Mouse (Mus musculus) kidney, embryonic 14.5 days (tissue): Measurements from ENCODE around the gene Aldh2. TPM values are rescaled to one million over a fixed set of nuclear protein-coding genes. Genes with fewer than 3 reads are reported as not detected.
"Not testable (repeated sequence)": the region's sequence is repeated elsewhere in the genome, so short reads cannot be mapped to it uniquely, and the experiment has no call there.

Experiments
- ATAC-seq: fragments of 200-750 bp; cut with Nextera tagmentation; 2 replicates; pipeline ENCODE4 v1.8.0; 2017; ENCODE audit warnings: moderate number of reproducible peaks, mild to moderate bottlenecking, moderate TSS enrichment, moderate library complexity; ENCODE audit not compliant: low FRiP score, low TSS enrichment
- H3K27ac ChIP-seq: fragments of 300-500 bp; sonication (generic); 2 replicates; pipeline ENCODE4 v1.5.1; 2014; ENCODE audit warnings: low read depth, mild to moderate bottlenecking, low read length, moderate library complexity, mixed read lengths
- H3K27me3 ChIP-seq: fragments of 300-500 bp; sonication (generic); 2 replicates; pipeline ENCODE4 v1.6.1; 2014; ENCODE audit warnings: mild to moderate bottlenecking, low read length; ENCODE audit not compliant: control insufficient read depth, insufficient read depth
- H3K36me3 ChIP-seq: fragments of 300-500 bp; sonication (generic); 2 replicates; pipeline ENCODE4 v1.6.1; 2014; ENCODE audit warnings: low read length, mixed read lengths; ENCODE audit not compliant: control insufficient read depth, insufficient read depth
- H3K4me1 ChIP-seq: fragments of 300-500 bp; sonication (generic); 2 replicates; pipeline ENCODE4 v1.6.1; 2014; ENCODE audit warnings: low read length, mixed read lengths; ENCODE audit not compliant: control insufficient read depth, insufficient read depth
- H3K4me2 ChIP-seq: fragments of 300-500 bp; sonication (generic); replicated peaks from 2 replicates; pipeline ENCODE4 v1.6.1; 2014; ENCODE audit warnings: low read depth, mild to moderate bottlenecking, low read length
- H3K4me3 ChIP-seq: fragments of 300-500 bp; sonication (generic); 2 replicates; pipeline ENCODE4 v1.5.1; 2014; ENCODE audit warnings: mild to moderate bottlenecking, low read length
- H3K9ac ChIP-seq: fragments of 300-500 bp; sonication (generic); 2 replicates; pipeline ENCODE4 v1.6.1; 2014; ENCODE audit warnings: low read depth, mild to moderate bottlenecking, low read length, moderate library complexity
- H3K9me3 ChIP-seq: fragments of 300-500 bp; sonication (generic); 2 replicates; pipeline ENCODE4 v1.6.1; 2016; ENCODE audit warnings: low read length; ENCODE audit not compliant: control insufficient read depth
- WGBS: fragments of 180-500 bp; shearing (Covaris S2); extraction: QIAGEN DNeasy Blood & Tissue Kit; methylation state at CpG from one replicate; pipeline ENCODE4 v1.1.7; 2014; 5-methylcytosine and 5-hydroxymethylcytosine counted together
- polyA plus RNA-seq: library from polyadenylated mRNA; unstranded; fragments of >200 nt; fragmentation: Nextera tagmentation; extraction: Ambion mirVana; gene quantifications from 2 replicates; pipeline ENCODE4 v1.2.1, GENCODE M21; 2014

The Aldh2 gene
- polyA plus RNA-seq: 78.8 and 101 TPM in 2 replicates

- peak within 1 kb of the TSS; percentile 80 for H3K4me3 ChIP-seq
- WGBS: 3% methylated on average over 47 of the region's 47 CpGs
- no peaks in the 10 kb centered on the region for H3K9me3 ChIP-seq
- no peaks in the 10 kb centered on the region for H3K27me3 ChIP-seq
- H3K9ac ChIP-seq: peak within 1 kb of the TSS; percentile 78
- ATAC-seq: peak; percentile 92
- peak within 1 kb of the TSS; percentile 65 for H3K27ac ChIP-seq
- H3K36me3 ChIP-seq: no peaks in the 10 kb centered on the region
- peaks cover 17% of the 10 kb centered on the region for H3K4me1 ChIP-seq
- peak within 1 kb of the TSS; percentile 94 for H3K4me2 ChIP-seq
Measured at GRCm38 (mm10) chr5:121593451-121594401, at the start of gene Aldh2. TSS of gene Aldh2 (minus strand) at chr5:121593824.

DNA sequence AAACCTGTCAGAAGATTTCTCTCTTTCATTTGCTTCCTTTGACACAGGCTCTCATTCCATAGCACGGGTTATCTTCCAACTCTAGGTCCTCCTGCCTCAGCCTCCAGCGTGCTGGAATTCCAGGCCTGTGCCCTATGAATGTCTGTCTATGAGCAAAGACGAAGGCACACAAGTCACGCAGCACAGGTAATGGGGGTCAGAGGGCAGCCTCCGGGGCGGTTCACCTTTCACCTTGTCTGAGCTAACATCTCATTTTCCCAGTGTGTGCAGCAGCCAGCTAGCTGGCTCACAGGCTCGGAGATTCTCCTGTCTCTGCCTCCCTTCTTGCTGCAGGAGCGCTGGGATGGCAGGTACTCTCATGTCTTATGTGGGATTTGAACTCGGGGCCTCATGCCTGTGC is 46.0 kb upstream of the Aldh2 start:
- Histone ChIP-seq H3K36me3 (no peaks in the 10 kb centered on the region), H3K4me2 (no peak overlapping the region), H3K4me3 (no peak overlapping the region), H3K4me1 (no peaks in the 10 kb centered on the region), H3K27me3 (no peaks in the 10 kb centered on the region), H3K27ac (no peak overlapping the region), H3K9me3 (no peaks in the 10 kb centered on the region), H3K9ac (no peak overlapping the region)
- no peak for ATAC-seq
- WGBS: 92% methylated on average over 9 of the region's 9 CpGs

DNA sequence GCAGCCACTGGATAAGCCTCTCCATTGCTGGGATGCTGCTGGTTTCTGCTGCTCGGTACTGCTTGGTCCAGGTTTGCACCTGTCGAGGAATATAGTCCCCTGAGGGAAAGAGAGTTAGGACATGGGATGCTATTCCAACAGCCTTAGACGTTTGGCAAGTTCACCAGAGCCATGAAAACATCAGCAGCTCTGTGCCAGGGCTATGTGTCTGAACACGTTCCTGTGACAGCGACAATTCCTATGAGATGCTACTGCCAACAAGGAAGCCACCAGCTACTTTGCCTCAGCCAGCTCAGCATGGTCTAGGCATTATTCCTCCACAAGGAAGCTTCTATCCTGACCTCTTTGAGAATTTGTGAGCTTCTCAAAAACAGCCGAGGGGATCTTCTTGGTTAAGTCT is 43.7 kb upstream of the Aldh2 start:
- Histone ChIP-seq H3K36me3 (no peaks in the 10 kb centered on the region), H3K9me3 (no peaks in the 10 kb centered on the region), H3K4me3 (no peak overlapping the region), H3K9ac (no peak overlapping the region), H3K4me2 (no peak overlapping the region), H3K27me3 (no peaks in the 10 kb centered on the region), H3K27ac (no peak overlapping the region), H3K4me1 (no peaks in the 10 kb centered on the region)
- no peak for ATAC-seq
- 86% methylated on average over 6 of the region's 6 CpGs for WGBS

- Histone ChIP-seq H3K36me3 (no peaks in the 10 kb centered on the region), H3K4me2 (no peak overlapping the region), H3K4me1 (no peaks in the 10 kb centered on the region), H3K27me3 (no peaks in the 10 kb centered on the region), H3K9ac (no peak overlapping the region), H3K4me3 (no peak overlapping the region), H3K9me3 (no peaks in the 10 kb centered on the region), H3K27ac (no peak overlapping the region)
- no peak for ATAC-seq
- WGBS: 92% methylated on average over 5 of the region's 5 CpGs
Measured at GRCm38 (mm10) chr5:121634668-121635067, 41.0 kb upstream of the Aldh2 start.

GRCm38 (mm10) chr5:121632804-121633203 is 39.2 kb upstream of the Aldh2 start:
- Histone ChIP-seq H3K36me3 (no peaks in the 10 kb centered on the region), H3K4me3 (no peak overlapping the region), H3K9ac (no peak overlapping the region), H3K27ac (no peak overlapping the region), H3K4me2 (no peak overlapping the region), H3K9me3 (no peaks in the 10 kb centered on the region), H3K4me1 (no peaks in the 10 kb centered on the region), H3K27me3 (no peaks in the 10 kb centered on the region)
- no peak for ATAC-seq
- 44% methylated on average over 3 of the region's 3 CpGs for WGBS

DNA sequence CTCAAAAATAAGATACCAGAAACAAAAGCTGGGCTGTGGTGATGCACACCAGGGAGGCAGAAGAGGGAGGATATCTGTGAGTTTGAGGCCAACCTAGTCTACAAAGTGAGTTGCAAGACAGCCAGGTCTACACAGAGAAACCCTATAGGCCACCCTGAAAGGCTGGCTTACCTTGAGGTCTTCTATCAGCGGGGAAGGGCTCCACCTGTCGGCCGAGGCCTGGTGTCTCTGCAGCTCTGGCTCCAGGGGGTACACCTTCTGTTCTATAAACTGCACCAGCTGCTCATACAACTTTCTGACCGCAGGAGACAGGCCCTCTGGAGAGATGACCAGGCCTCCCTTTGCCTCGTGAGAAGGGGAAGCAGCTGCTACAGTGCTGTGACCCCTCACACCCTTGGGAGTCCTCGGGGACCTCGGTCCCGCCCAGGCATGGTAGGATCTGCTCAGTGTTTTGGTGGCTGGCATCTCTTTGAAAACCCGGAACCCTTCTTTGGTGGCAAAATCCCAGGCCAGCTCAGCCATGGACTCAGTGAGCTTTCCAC is 37.6 kb upstream of the Aldh2 start:
- not testable (repeated sequence) for H3K27me3 ChIP-seq, H3K9me3 ChIP-seq, H3K9ac ChIP-seq, H3K4me2 ChIP-seq, H3K4me1 ChIP-seq, H3K27ac ChIP-seq, H3K36me3 ChIP-seq, ATAC-seq, H3K4me3 ChIP-seq
- WGBS: 55% methylated on average over 7 of the region's 9 CpGs

- Histone ChIP-seq H3K27me3 (no peaks in the 10 kb centered on the region), H3K4me3 (no peak overlapping the region), H3K36me3 (no peaks in the 10 kb centered on the region), H3K27ac (no peak overlapping the region), H3K4me2 (no peak overlapping the region), H3K4me1 (no peaks in the 10 kb centered on the region), H3K9ac (no peak overlapping the region), H3K9me3 (no peaks in the 10 kb centered on the region)
- WGBS: 0% methylated on average over 1 of the region's 1 CpGs
- ATAC-seq: no peak
Measured at GRCm38 (mm10) chr5:121627871-121628270, 34.2 kb upstream of the Aldh2 start.

- H3K4me3 ChIP-seq: no peak overlapping the region
- no peak overlapping the region for H3K27ac ChIP-seq
- peaks cover 7% of the 10 kb centered on the region; the same call in 1 of the 2 replicates for H3K4me1 ChIP-seq
- H3K9me3 ChIP-seq: no peaks in the 10 kb centered on the region
- no peaks in the 10 kb centered on the region for H3K36me3 ChIP-seq
- no peak overlapping the region for H3K4me2 ChIP-seq
- no peaks in the 10 kb centered on the region for H3K27me3 ChIP-seq
- 81% methylated on average over 3 of the region's 3 CpGs for WGBS
- no peak for ATAC-seq
- H3K9ac ChIP-seq: no peak overlapping the region
Measured at GRCm38 (mm10) chr5:121623241-121623640, 29.6 kb upstream of the Aldh2 start.

DNA sequence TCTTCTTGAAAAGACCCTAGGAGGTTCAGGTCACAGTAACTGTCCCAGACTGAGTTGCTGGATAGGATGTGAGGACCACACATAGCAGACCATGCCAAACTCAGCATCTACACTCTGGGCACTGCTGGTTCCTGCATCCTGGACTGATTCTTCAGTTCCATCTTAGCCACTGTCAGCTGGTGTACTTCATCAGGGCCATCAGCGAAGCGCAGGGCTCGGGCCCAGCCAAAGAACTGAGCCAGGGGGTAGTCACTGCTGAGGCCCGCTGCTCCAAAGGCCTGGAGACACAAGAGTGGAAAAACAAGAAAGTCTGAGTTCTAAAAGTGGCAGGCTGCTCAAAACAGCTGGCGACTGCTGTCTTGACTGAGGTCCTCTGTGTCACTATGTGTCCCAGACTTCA is 27.5 kb upstream of the Aldh2 start:
- WGBS: 92% methylated on average over 5 of the region's 5 CpGs
- ATAC-seq: no peak
- H3K27me3 ChIP-seq: no peaks in the 10 kb centered on the region
- H3K27ac ChIP-seq: no peak overlapping the region
- H3K9ac ChIP-seq: no peak overlapping the region
- H3K9me3 ChIP-seq: no peaks in the 10 kb centered on the region
- no peak overlapping the region for H3K4me3 ChIP-seq
- H3K36me3 ChIP-seq: no peaks in the 10 kb centered on the region
- H3K4me2 ChIP-seq: no peak overlapping the region
- H3K4me1 ChIP-seq: peaks cover 7% of the 10 kb centered on the region; the same call in 1 of the 2 replicates
